Mouse (Mus musculus) cerebellum, adult (tissue): ENCODE measurements at regions not wholly inside any gene's neighbourhood (a gene's known extent, or its start where the extent isn't known, plus 50 kb on each side); places are given as distances from the start of the nearest gene placed in this dataset.

ENCODE experiments used
- ATAC-seq: cut with Nextera tagmentation; 2 replicates; pipeline ENCODE4 v1.9.2; 2017; ENCODE audit warnings: mild to moderate bottlenecking, moderate library complexity, mixed read lengths; ENCODE audit not compliant: insufficient number of reproducible peaks, low FRiP score, low TSS enrichment

DNA sequence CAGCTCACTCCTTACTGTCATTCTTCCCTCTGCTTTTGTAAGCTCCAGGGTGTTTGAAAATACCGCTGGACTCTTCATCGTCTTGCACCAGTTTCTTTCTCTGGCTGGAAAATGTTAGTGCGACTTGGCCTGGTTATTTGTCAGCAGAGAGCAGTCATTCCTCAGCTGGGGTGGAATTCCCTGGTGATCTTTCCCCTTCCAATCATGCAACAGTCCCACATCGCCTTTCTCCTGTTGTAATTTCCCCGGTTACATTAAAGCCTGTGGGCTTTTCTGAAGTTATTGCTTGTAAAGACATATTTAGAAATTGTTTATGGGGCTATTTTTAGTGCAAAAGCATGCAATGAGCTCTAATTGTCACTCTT lies 216.8 kb upstream of the Map3k1 start:
- ATAC-seq, result no peak

DNA sequence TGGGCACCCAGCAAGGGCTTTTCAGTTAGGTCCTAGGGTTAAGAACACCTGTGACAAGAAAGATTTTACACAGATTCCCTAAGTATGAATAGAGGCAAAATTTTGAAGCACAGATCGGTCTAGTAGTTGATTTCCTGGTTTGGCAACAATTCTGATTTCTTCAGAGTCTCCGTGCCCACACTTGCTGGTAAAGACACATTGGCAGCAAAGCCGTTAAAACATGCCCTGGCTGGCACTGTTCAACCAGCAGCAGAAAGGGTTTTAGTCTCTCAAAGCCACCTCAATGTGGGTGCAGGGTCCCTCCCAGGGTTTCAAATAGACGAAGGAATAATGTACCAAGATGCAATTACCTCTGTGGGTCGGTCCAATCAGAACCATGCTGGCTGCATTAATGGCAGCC lies 218.9 kb upstream of the Map3k1 start:
- ATAC-seq, result no peak

DNA sequence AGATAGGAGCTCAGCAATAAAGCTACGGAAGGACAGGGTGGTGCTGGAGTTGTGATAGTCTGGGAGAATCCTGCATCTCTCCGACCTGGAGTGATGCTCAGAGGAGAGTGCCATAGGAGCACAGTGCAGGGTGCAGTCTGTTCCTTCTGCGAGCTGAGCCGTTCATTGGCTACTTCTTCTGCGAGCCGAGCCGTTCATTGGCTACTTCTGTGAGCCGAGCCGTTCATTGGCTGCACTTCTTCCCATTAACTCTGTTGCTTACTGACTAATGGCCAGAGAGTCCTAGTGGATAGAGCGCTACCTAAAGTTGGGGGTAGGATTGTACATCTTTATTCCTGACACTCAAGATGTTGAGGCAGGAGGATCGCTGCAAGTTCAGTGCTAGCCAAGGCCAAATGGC lies 222.3 kb upstream of the Map3k1 start:
- ATAC-seq, result no peak

DNA sequence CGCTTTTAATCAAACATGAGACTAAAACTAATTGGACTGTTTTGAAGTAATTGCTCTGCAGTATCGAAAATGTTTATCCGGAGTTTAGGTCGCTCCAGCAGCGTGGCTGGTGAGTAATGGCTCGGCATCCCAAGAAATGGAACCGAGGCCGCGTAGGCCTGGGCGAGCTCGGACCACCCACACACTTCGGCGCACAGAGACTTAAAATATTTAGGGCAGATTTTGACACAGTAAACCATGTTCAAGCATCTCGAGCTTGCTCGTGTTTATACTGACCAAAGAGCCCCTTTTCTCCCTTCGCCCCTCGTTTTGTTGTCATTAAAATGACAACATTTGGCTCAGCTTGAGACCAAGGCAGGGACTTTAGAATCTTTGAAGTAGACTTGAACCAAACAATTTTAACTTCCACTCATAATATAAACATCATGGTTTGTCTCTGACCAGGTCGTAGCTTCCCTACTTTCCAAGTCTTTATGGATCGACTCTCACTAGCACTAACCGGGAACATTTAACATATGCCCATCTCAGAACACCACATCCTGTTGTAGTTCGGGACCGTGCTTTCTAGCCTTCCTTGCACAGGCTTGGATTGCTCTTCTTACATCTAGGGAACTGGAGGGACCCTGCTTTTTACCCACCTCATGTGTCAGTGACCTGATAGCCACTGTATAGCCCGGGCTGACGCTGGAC lies 223.0 kb upstream of the Map3k1 start:
- no peak for ATAC-seq

DNA sequence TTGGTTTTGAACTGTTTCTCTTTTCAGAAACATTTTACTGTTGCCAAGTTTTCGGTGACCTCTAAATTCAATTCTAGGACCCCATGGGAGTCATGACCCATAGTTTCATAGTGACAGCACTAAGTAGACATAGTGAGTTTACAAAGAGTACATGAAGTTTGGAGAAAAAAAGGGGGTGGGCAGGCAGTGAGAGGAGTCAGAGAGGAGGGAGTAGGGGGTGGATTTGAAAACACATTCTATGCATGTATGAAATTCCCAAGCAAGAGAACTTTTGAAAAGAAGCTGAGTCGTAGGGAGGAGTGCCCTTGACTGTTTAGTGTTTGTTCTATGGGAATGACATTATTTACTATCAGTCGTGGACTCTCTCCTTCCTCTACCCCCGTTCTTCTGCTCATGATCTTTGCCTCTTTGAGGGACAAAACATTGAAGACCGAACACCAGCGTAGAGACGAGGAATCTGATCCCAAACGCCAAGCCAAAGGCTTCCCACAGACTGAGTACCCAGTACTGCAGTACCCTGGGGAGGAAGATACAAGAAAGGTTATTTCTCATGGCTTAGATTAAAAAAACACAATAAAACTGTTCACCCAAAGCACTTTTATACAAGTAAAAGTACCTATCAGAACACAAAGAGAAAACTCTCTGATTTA lies 229.1 kb upstream of the Map3k1 start:
- ATAC-seq, result no peak

DNA sequence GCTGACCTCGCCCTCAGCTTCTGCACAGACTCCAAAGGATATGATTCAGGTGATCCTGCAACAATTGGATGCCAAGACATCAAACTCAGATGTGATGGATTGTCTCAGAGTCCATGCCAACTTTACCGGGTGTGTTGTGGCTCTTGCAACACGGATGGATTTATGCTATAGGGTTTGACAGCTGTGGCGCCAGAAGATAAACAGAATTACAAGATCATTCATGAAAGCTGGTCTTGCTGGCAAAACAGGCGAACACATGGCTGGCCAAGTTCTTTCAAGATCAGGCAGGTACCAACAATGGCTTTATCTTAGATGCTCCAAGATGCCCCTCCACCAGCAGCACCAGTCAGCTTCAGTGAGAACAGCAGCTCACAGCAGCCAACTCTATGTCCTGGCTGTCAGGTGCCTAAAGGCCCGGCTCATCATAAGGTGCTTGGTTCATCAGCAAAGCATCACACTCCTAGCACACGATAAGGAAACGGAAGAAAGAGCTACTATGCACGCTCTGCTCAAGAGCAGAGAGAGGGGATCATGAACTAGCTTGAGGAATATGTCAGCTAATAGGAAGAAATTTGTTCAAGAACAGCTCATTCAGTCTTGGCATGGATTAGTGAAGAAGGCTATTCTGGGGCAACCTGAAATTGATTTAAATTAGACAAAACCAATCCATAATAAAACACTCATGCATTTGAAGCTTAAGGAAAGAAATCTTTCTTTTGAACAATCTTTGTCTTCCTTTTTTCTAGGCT lies 229.9 kb upstream of the Map3k1 start:
- ATAC-seq, result no peak

DNA sequence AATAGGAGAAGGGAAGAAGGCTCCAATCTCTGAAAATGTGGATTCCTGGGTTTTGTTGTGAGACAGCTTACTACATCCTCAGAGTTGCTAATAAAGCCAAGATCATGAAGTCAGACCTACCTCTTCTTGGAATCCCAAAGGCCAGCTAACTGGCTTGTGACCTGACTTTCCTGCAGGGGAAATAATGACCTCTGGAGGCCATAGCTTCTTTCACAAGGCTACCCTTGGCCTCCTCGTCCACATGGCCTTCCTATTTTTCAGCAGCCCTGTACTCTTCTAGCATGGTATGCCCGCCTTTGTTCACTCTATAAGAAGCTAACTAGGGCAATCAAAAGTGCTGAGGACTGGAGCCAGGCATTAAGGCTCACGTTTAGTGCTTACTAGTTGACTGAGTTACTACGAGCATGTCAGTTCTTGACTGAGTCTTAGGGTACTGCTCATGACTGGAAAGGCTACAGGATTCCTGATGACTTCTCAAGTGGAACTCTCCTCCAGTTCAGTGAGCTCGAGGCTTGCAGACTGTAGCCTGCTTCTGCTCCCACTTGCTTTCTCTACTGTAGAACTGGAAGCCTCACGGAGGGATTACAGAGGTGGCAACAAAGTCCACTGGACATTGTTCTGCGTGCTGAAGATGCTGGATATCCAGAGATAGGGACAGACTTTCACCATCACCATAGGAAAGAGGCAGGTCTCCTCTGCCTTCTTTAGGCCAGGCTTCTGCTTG lies 230.8 kb upstream of the Map3k1 start:
- ATAC-seq, result no peak

DNA sequence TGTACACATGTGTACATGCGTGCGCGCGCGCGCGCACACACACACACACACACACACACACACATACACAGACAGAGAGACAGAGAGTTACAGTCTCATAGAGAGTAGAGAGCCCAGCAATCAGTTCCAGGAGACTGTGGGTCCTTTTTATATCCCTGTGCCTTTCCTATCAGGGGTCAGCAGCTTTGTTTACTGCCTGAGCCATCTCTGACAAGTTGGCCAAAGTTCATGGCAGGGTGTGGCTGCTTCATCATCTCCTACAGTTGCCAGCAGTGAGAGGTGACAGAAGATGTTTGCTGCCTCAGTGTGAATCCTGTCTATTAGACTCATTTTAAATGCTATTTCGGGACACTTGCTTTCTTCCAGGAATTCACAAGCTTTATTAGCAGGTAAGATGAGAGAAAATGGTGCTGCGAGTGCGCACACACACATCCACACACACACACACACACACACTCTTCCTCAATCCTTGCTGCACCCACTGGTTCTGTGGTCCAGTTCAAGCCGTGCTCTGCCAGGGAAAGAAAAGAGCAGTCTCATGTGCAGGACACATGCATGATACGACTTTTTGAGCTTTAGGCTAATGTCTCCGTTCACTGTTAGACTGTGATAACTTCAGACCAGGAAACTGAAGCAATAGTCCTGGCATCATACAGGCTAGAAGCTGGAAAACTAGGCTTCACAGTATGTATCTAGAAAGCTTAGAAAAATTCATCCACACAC lies 234.9 kb upstream of the Map3k1 start:
- no peak for ATAC-seq

DNA sequence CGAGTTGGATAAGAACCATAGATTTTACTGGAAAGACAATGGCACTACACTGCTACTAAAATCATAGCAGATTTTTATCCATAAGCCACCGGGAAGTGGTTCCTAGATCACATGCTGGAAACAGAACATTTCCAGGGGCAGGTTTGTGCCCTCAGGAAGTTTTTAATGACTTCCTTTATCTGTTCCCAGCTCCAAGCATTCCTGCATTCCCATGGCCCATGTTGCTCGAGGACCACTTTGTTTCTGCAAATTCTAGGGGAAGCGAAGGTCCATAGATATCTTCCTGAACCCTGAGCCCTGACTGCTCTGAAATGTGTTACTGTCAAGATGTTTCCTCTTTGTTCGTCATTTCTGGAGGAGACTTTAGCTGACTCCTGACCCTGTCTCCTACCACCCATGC lies 235.6 kb upstream of the Map3k1 start:
- no peak for ATAC-seq

DNA sequence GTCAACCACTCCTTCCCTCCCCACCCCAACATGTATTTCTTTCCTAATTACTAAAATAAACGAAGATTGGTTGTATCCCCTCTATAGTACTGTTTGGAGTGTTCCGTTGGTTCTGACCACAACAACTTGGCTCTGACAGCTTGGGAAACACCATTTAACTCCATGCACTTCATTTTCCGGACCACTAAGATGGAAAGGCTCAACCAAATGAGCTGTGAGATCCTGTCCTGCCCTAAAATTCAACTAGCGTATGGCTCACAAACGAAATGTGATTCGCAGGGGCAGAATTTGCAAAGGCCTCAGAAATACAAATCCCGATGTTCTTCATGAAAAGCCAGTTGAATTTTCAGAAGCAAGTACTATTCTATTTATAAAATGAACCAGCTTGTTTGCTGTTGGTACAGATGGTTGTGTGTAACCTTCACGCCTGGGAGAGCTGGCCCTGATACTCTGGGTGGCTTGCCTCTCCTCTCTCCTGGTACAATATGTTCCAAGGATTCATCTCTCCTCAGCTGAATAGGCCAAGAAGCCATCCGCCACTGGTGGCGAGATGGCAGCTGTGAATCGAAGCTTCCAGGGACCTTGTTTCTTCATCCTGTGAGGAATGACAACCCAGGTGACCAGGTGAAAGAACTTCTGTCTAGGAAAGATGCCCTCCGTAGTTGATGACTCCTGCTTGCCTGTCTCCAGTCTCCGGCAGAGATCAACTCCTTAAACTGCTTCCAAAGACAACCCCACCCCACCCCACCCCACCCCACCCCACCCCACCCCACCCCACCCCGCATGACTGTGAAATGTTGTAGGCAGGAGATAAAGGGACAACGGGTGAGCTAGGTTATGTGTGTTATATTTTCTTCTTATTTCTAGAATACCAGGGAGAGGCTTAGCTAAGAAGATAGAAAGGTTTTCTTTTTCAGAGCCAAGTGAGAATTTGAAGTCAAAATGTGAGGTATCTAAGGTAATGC lies 237.7 kb upstream of the Map3k1 start:
- ATAC-seq, result 0 out of 2 replicates have a peak, but pooled peaks have one; percentile 50

DNA sequence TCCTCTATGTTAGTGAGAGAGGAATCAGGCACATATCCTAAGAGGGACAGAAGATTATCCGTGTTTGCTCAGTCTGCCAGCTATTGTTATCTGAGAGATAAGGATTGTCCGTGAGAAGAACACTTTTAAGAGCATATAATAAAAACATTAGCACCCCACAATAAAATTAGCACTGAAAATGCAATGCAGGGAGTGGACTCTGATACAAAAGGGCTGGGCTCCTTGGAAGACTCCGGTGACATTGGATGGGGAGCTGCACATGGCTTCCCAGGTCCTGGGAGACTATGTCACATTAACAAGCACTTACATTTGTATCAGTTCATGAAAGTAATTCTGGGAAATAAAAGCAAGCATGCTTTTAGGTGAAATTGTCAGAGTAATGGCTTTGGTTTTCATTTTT lies 238.6 kb upstream of the Map3k1 start:
- ATAC-seq, result no peak

DNA sequence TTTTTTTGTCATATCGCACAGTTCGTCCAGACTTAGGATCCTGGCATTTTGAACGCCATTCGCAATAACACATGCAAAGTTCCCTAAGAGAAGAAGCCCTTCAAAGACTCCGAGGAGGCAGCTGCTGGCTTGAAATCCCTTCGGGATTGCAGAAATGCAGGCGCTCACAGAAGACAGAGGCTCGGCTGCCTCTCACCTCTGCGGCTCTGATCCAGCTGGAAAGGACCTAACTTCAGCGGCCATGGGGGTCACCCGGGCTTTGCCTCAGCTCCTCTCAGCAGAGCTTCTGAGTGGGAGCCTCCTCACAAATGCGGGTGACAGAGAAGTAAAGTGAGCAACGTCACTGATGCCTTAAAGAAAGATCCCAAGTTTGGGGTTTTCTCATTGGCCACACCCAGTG lies 239.1 kb upstream of the Map3k1 start:
- ATAC-seq, result no peak

DNA sequence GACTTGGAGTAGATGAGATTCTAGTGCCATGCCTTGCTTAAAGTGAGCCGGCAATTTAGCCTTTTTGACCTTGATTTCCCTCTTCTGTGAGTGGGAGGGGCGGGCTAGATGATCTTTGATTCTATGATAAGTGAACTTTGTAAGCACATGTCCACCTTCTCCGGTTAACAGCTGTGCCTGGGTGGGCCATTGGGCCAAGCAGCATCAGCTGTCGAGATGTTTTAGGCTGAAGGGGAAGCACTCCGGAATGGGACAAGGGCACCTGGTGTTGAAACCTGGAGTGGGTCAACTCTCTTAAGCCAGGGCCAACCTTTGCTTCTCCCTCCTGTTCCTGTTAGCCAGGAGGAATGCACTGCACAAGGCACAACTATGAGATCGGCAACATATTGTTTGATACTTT lies 239.5 kb upstream of the Map3k1 start:
- no peak for ATAC-seq

DNA sequence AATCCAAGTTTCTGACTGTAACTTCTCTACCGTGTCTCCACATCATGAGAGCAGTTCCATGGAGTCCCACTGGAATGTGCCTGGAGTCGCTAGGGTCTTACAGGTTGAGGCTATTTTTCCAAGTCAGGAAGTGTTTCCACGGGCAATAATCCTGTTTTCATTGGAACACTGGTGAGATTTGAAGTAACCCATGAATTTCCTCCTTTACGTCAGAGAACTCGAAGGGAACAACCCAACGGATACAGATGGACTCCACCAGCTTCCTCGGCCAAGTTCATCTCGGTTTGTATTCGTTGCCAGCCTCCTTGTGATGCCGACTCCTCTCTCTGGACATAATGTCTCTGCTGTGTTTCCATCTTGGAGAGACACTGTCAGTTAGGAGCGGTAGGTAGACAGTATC lies 237.4 kb upstream of the Ankrd55 start:
- no peak for ATAC-seq

DNA sequence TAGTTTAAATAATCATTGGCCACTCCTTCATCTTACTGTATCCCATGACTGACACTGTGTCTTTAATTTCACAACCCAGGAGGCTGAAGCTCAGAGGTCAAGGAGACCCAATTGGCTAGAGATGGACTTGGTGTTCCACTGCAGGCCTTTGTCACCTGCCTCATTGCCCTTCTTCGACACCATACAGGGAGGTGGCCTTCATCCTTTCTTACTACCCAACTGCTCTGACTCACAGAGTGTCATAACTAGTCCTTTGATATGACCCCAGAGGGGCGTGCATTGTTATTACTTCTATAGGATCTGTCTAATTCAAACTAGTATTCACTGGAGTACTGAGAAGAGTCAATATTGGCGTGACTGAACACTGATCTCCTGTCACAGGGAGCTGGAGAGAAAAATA lies 236.2 kb upstream of the Ankrd55 start:
- no peak for ATAC-seq

DNA sequence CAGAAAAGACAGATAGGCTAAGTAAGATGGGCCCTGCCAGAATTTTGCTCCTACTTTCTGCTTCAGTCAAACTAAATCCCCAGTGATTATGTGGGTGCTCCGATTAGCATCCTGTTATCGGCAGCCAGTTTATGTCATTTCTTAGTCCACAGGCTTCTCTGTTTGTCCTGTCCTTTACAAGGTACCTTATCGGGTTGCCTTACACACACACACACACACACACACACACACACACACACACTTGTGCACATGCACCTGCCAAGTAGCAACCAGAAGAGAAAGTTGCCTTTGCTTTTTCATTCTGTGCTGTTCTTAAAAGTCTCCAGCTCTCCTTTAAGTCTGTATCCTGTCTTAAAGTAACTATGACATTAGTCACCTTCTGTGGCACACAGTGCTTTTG lies 235.8 kb upstream of the Ankrd55 start:
- no peak for ATAC-seq

DNA sequence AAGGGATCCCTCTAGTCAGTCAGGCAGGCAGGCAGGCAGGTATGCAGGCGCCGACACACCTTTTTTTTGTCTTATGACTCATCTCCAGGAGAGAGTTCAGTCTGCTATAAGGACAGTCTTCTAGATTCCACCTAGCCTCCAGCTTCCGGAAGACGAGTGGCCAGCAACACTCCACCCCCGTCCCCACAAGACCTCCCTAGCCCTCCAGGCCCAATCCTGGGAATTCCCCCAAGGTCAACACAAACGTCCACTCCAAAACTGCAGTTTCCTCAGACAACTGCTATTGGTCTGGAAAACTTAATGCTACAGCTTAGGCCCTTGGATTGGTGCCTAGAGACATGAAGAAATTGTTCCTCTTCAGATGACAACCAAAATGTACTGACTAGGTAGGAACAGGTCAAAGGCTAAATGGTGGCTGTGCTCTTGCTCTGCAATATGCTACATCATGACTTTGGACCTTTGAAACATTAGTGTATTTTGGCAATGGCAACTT lies 233.3 kb upstream of the Ankrd55 start:
- ATAC-seq, result no peak

DNA sequence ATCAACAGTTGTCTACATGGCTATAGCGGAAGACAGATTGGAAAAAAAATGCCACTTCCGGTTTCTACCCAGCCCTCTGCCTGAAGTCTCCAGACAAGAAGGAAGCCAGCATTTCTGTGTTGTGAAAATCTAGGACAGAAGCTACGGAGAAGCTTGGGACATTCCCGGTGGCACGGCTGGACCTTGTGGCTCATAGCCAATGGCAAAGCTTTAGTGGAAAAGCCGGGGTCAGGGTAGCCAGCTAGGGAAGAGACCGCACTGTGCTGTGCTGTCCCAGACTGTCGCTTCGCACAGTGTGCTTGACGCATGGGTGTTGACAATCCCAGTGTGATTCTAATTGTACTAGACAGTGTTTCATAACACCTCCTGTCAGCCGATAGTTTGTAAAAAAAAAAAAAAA lies 230.0 kb upstream of the Ankrd55 start:
- peak; percentile 49; the same call in 1 of the 2 replicates for ATAC-seq

DNA sequence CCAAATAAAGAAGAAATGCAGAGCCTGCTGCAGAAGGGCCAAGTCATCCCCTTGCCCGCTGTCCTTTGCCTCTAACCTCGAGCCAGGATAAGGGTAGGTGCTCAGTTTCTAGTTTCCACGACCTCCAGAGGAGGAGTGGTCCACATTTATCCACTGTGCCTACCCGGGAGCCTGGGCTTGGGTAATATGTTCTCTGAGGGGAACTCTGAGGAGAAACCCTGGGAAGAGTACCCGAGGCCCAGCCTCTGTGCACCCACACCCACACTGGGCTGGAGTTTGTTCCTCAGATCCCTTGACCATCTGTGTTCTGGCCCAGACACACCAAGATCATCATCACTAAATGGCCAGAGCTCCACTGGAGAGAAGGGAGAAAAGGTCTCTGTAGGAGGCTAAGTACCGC lies 229.5 kb upstream of the Ankrd55 start:
- no peak for ATAC-seq
